Mouse (Mus musculus) midbrain, embryonic 15.5 days (tissue): ENCODE measurements around the gene Fsip1. TPM values are rescaled to one million over a fixed set of nuclear protein-coding genes. Genes with fewer than 3 reads are reported as not detected.

ENCODE experiments used
- ATAC-seq: fragments of 200-750 bp; cut with Nextera tagmentation; replicated peaks from 2 replicates; pipeline ENCODE4 v1.8.0; 2017; ENCODE audit warnings: moderate TSS enrichment
- H3K27ac ChIP-seq: fragments of 300-500 bp; sonication (generic); 2 replicates; pipeline ENCODE4 v1.5.1; 2015; ENCODE audit warnings: mild to moderate bottlenecking, inconsistent platforms
- H3K27me3 ChIP-seq: fragments of 300-500 bp; sonication (generic); replicated peaks from 2 replicates; pipeline ENCODE4 v1.6.1; 2015; ENCODE audit warnings: inconsistent platforms
- H3K36me3 ChIP-seq: fragments of 300-500 bp; sonication (generic); replicated peaks from 2 replicates; pipeline ENCODE4 v1.6.1; 2015; ENCODE audit warnings: inconsistent platforms
- H3K4me1 ChIP-seq: fragments of 300-500 bp; sonication (generic); 2 replicates; pipeline ENCODE4 v1.6.1; 2015; ENCODE audit warnings: inconsistent platforms
- H3K4me2 ChIP-seq: fragments of 300-500 bp; sonication (generic); 2 replicates; pipeline ENCODE4 v1.6.1; 2015; ENCODE audit warnings: inconsistent platforms, mild to moderate bottlenecking, moderate library complexity
- H3K4me3 ChIP-seq: fragments of 300-500 bp; sonication (generic); 2 replicates; pipeline ENCODE4 v1.5.1; 2015; ENCODE audit warnings: mild to moderate bottlenecking, inconsistent platforms
- H3K9ac ChIP-seq: fragments of 300-500 bp; sonication (generic); 2 replicates; pipeline ENCODE4 v1.6.1; 2015; ENCODE audit warnings: mild to moderate bottlenecking, inconsistent platforms
- H3K9me3 ChIP-seq: fragments of 300-500 bp; sonication (generic); 2 replicates; pipeline ENCODE4 v1.6.1; 2016; ENCODE audit warnings: inconsistent platforms
- WGBS: fragments of 180-500 bp; shearing (Covaris S2); methylation state at CpG from one replicate; pipeline ENCODE4 v1.1.7; 2015; ENCODE audit warnings: mixed read lengths; 5-methylcytosine and 5-hydroxymethylcytosine counted together
- microRNA-seq: library from miRNA; unstranded; fragments of <30 nt; microRNA quantifications from one replicate; pipeline ENCODE4, GENCODE M21; 2016
- polyA plus RNA-seq: library from polyadenylated mRNA; unstranded; fragments of >200 nt; fragmentation: Nextera tagmentation; extraction: Ambion mirVana; gene quantifications from 2 replicates; pipeline ENCODE4 v1.2.1, GENCODE M21; 2015

Gene Fsip1
- polyA plus RNA-seq, 1 experiment from 2014 or later = 3.0 TPM

DNA sequence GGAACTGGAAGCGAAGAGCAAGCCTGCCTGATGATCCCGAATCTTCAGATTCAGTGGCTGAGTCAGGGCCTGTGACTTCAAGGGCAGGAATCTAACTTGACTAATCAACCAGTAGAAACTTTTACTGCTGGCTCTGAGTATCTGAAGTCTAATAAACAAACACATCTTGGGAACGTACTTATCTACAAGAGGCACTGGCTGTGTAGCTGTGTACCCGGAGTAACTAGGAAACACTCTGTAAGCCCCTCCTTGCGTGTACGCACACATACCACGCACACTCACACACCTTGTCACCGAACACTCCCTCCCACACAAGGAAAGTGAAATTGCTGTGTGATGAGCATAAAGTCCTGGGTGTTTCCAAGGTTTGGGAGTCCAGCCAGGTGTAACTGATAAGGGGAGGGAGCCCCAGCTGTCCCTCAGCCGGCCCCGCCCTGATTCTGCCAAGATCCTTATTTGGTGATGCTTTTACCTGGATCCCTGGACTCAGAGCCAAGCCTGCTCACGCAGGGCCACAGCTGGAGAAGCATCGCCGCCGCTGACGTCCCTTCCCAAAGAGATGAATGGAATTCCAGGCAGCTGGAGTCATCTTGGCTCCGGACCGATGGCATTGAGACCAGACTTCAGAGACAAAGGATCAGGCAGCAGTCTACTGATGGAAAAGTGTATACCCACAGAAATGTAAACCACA lies 146.4 kb downstream of the Fsip1 start:
- H3K9ac ChIP-seq = peak overlapping the region; percentile 2; the same call in 1 of the 2 replicates
- peaks cover 6% of the 10 kb centered on the region for H3K27me3 ChIP-seq
- peak; percentile 31 for ATAC-seq
- H3K9me3 ChIP-seq = no peaks in the 10 kb centered on the region
- H3K4me1 ChIP-seq = peaks cover 12% of the 10 kb centered on the region; the same call in 1 of the 2 replicates
- WGBS = 35% methylated on average over 17 of the region's 17 CpGs
- H3K36me3 ChIP-seq = no peaks in the 10 kb centered on the region
- peak overlapping the region; percentile 48 for H3K4me3 ChIP-seq
- H3K27ac ChIP-seq = no peak overlapping the region
- H3K4me2 ChIP-seq = peak overlapping the region; percentile 94

GRCm38 (mm10) chr2:118102169-118102568 lies 154.6 kb downstream of the Fsip1 start:
- WGBS = 40% methylated on average over 4 of the region's 4 CpGs
- Histone ChIP-seq H3K4me2 (no peak overlapping the region), H3K36me3 (no peaks in the 10 kb centered on the region), H3K4me3 (no peak overlapping the region), H3K27me3 (no peaks in the 10 kb centered on the region), H3K9me3 (no peaks in the 10 kb centered on the region), H3K9ac (no peak overlapping the region), H3K4me1 (no peaks in the 10 kb centered on the region), H3K27ac (no peak overlapping the region)
- no peak for ATAC-seq

DNA sequence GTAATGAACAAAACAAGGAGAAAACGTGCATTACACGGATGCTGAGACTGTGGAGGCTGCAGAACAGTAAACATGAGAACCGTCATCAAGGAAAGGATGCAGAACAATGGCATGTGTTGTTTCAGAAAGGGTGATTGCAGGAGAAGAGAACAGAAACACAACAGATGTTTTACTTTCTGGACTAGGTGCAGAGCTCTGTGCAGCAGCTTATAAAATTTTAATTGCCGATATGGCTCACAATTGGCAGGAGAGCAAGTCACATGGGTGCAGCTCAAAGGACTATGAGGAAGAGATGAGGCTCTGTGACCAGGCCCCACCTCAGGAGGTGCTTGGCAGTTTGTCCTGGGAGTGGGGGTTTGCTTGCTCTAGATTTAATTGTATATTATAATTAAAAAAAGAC lies 157.7 kb downstream of the Fsip1 start:
- no peaks in the 10 kb centered on the region for H3K4me1 ChIP-seq
- WGBS = 74% methylated on average over 4 of the region's 4 CpGs
- no peak overlapping the region for H3K27ac ChIP-seq
- no peak overlapping the region for H3K4me3 ChIP-seq
- no peaks in the 10 kb centered on the region for H3K36me3 ChIP-seq
- no peaks in the 10 kb centered on the region for H3K27me3 ChIP-seq
- H3K9ac ChIP-seq = no peak overlapping the region
- 0 out of 2 replicates have a peak, but pooled peaks have one; percentile 30 for ATAC-seq
- no peaks in the 10 kb centered on the region for H3K9me3 ChIP-seq
- H3K4me2 ChIP-seq = no peak overlapping the region

DNA sequence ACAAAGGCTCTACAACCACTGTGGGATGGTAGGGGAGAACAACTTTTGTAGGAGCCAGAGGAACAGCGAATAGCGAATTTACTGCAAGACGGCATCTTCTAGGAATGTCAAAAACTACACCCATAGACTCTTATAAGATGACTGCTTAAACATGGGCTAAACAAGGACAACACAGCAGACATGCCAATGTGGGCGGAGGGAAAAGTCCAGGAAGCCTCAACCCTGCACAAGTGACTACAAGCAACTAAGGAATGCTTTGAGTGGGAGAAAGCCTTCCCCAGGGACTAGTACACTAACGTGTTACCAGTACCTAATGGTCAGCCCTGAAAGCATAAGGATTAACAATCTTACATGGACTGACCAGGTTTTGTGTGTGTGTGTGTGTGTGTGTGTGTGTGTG lies 165.5 kb downstream of the Fsip1 start:
- 92% methylated on average over 5 of the region's 5 CpGs for WGBS
- ATAC-seq = no peak
- H3K4me3 ChIP-seq = no peak overlapping the region

DNA sequence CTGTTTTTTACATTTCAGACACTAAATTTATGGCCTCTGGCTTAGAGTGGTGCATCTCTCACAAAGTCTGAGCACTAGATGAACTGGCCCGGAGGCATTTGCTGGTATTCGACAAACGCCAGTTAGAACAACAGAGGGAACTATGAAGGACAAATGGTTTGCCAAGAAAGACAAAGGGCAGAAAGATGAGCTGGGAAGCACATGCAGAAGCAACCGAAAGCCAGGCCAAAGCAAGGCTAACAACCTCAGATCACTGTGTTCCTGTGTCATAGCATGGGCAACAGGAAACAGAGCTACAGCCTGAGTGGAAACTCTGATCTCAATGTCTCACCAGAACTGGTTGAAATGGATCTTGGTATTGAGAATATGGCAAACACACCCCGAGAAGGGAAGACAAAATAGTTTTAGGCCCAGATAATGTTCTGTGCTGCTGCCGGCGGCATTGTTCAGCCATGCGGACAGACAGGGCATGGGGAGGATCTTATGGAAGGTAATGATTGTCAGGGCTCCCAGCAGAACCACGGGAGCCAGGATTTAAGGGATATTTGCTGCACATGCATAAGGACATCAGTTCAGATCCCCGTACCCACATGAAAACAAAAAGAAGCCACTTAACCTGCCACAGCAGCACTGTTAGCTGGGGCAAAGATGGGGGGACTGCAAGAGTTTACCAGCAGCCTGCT lies 169.6 kb downstream of the Fsip1 start:
- Histone ChIP-seq H3K4me2 (no peak overlapping the region), H3K4me1 (no peaks in the 10 kb centered on the region), H3K9me3 (no peaks in the 10 kb centered on the region), H3K36me3 (no peaks in the 10 kb centered on the region), H3K9ac (no peak overlapping the region), H3K4me3 (no peak overlapping the region), H3K27me3 (no peaks in the 10 kb centered on the region), H3K27ac (no peak overlapping the region)
- WGBS = 77% methylated on average over 10 of the region's 10 CpGs
- no peak for ATAC-seq

More for the DNA sequence above, 165.5 kb downstream of the Fsip1 start:
- H3K9ac ChIP-seq = no peak overlapping the region
- no peak overlapping the region for H3K27ac ChIP-seq
- no peaks in the 10 kb centered on the region for H3K4me1 ChIP-seq
- no peaks in the 10 kb centered on the region for H3K27me3 ChIP-seq
- H3K4me2 ChIP-seq = no peak overlapping the region
- H3K9me3 ChIP-seq = no peaks in the 10 kb centered on the region
- no peaks in the 10 kb centered on the region for H3K36me3 ChIP-seq

GRCm38 (mm10) chr2:118085647-118086046 lies 171.1 kb downstream of the Fsip1 start:
- no peaks in the 10 kb centered on the region for H3K36me3 ChIP-seq
- no peak overlapping the region for H3K9ac ChIP-seq
- H3K27me3 ChIP-seq = no peaks in the 10 kb centered on the region
- 96% methylated on average over 2 of the region's 2 CpGs for WGBS
- H3K4me1 ChIP-seq = no peaks in the 10 kb centered on the region
- H3K4me2 ChIP-seq = no peak overlapping the region
- no peak overlapping the region for H3K4me3 ChIP-seq
- ATAC-seq = no peak
- H3K9me3 ChIP-seq = no peaks in the 10 kb centered on the region
- no peak overlapping the region for H3K27ac ChIP-seq

- ATAC-seq = no peak
- WGBS = 72% methylated on average over 3 of the region's 3 CpGs
- no peaks in the 10 kb centered on the region for H3K36me3 ChIP-seq
- H3K27me3 ChIP-seq = no peaks in the 10 kb centered on the region
- no peaks in the 10 kb centered on the region for H3K4me1 ChIP-seq
- no peak overlapping the region for H3K9ac ChIP-seq
- H3K9me3 ChIP-seq = no peaks in the 10 kb centered on the region
- no peak overlapping the region for H3K4me3 ChIP-seq
- no peak overlapping the region for H3K4me2 ChIP-seq
- no peak overlapping the region for H3K27ac ChIP-seq
These were observed 172.1 kb downstream of the Fsip1 start for GRCm38 (mm10) chr2:118084693-118085092.

DNA sequence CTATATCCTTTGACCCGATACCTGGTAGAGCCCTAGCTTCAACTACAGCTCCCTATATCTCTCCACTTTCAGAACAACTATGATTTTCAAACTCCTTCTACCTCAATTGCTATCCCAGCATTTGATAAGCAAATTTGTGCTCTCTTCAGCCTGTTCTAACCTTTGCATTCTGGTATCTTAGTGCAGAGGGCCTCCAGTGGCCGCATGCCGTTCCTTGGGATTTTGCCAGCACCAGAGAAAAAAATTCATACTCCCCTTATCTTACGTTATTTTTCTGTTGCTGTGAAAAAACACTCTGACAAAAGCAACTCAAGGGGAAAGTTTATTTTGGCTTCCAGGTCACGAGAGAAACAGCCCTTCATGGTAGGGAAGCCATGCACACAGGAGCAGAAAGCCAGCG lies 173.1 kb downstream of the Fsip1 start:
- no peaks in the 10 kb centered on the region for H3K9me3 ChIP-seq
- H3K36me3 ChIP-seq = no peaks in the 10 kb centered on the region
- no peaks in the 10 kb centered on the region for H3K4me1 ChIP-seq
- H3K4me3 ChIP-seq = no peak overlapping the region
- no peaks in the 10 kb centered on the region for H3K27me3 ChIP-seq
- WGBS = 88% methylated on average over 6 of the region's 6 CpGs
- no peak overlapping the region for H3K27ac ChIP-seq
- no peak for ATAC-seq
- no peak overlapping the region for H3K4me2 ChIP-seq
- H3K9ac ChIP-seq = no peak overlapping the region

- no peak for ATAC-seq
- no peaks in the 10 kb centered on the region for H3K36me3 ChIP-seq
- H3K4me3 ChIP-seq = no peak overlapping the region
- H3K4me2 ChIP-seq = no peak overlapping the region
- no peak overlapping the region for H3K9ac ChIP-seq
- 80% methylated on average over 5 of the region's 5 CpGs for WGBS
- H3K27me3 ChIP-seq = no peaks in the 10 kb centered on the region
- H3K27ac ChIP-seq = no peak overlapping the region
- no peaks in the 10 kb centered on the region for H3K4me1 ChIP-seq
- H3K9me3 ChIP-seq = no peaks in the 10 kb centered on the region
These were observed 175.2 kb downstream of the Fsip1 start for GRCm38 (mm10) chr2:118081581-118081980.

Small RNAs within 50 kb of the gene (microRNA-seq; reads per million reads assigned to microRNA genes)
- not detected for gene Gm22800

Other genes starting within 250 kb of the Fsip1 start
- 4.7 and 5.1 TPM in 2 replicates for gene Thbs1, start 145.1 kb downstream of the Fsip1 start, polyA plus RNA-seq
- gene Gpr176, start 116.5 kb upstream of the Fsip1 start, polyA plus RNA-seq = 6.5 and 6.8 TPM in 2 replicates
- gene Eif2ak4, start 131.7 kb upstream of the Fsip1 start, polyA plus RNA-seq = 8.5 and 10.0 TPM in 2 replicates
- 303 and 315 TPM in 2 replicates for gene Srp14, start 222.7 kb upstream of the Fsip1 start, polyA plus RNA-seq